Mouse (Mus musculus) c-Kit-positive CD71-positive TER-119-negative erythroid progenitor cells, embryonic 14.5 days (primary cell): ENCODE data around the gene Abcf1.

Experiments used
- DNase-seq: peaks from one replicate; pipeline ENCODE4 v3.0.0-alpha.2; 2013; ENCODE audit warnings: low read depth

Gene Abcf1

GRCm38 (mm10) chr17:35919060-35919715 is 50.4 kb downstream of the Abcf1 start:
- DNase-seq: peak; percentile 99

- peak; percentile 61 for DNase-seq
These were observed 51.1 kb downstream of the Abcf1 start for GRCm38 (mm10) chr17:35918276-35919059.

GRCm38 (mm10) chr17:35917463-35918251 is 51.9 kb downstream of the Abcf1 start:
- peak; percentile 63 for DNase-seq

- DNase-seq: no peak
These were observed 52.5 kb downstream of the Abcf1 start for GRCm38 (mm10) chr17:35917143-35917462.

GRCm38 (mm10) chr17:35916297-35917142 is 53.0 kb downstream of the Abcf1 start, which contains the start of the genes Mrps18b and Ppp1r10:
Gene Mrps18b, minus strand, starts transcription at chr17:35916389.
Gene Ppp1r10, plus strand, starts transcription at chr17:35916434.
- peak; percentile 96 for DNase-seq

GRCm38 (mm10) chr17:35915538-35916296 is 53.8 kb downstream of the Abcf1 start:
- DNase-seq: no peak

- no peak for DNase-seq
These were observed 54.6 kb downstream of the Abcf1 start for GRCm38 (mm10) chr17:35914975-35915374.

- peak; percentile 94 for DNase-seq
These were observed 59.6 kb downstream of the Abcf1 start, which contains the start of gene Atat1 for GRCm38 (mm10) chr17:35909919-35910369. Gene Atat1, minus strand, starts transcription at chr17:35910075.

- no peak for DNase-seq
These were observed 60.2 kb downstream of the Abcf1 start for GRCm38 (mm10) chr17:35909186-35909918.

- no peak for DNase-seq
These were observed 62.0 kb downstream of the Abcf1 start for GRCm38 (mm10) chr17:35907609-35908008.
